Mouse (Mus musculus): Measurements from ENCODE around the gene Usp8.

Usp8 gene

DNA sequence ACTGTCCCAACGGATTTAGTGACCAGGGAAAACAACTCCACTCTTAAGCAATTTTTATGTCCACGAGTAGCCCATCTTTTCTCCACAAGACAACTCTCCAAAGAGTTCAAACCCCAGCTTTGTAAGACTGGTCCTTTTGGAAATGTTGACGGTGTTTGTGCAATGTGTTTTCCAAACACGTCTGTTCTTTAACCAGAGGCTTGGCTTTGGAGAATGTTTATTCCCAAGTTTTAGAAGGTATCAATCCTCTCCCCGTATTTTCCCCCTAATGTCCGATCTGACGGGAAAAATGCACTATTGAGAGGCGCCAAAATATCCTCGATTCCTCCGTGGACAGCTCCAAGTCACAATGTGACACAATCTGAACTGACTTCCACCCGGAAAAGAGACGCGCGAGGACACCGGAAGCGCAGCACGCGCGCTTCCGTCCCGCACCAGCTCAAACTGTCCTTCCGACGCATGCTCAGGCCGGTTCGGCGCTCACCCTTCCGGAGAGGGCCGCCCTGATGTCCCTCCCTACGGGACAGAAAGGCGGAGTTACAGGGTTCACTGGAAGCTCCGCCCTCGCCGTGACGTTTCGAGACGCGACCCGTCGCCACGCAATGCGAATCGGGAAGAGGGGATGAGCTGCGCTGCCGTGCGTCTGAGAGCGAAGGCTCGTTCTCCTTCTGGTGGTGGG, at the start of gene Usp8:
Gene Usp8, plus strand, starts transcription at position 570 of the 679 bp plus-strand sequence.
- peak; percentile 97 for DNase-seq

DNA sequence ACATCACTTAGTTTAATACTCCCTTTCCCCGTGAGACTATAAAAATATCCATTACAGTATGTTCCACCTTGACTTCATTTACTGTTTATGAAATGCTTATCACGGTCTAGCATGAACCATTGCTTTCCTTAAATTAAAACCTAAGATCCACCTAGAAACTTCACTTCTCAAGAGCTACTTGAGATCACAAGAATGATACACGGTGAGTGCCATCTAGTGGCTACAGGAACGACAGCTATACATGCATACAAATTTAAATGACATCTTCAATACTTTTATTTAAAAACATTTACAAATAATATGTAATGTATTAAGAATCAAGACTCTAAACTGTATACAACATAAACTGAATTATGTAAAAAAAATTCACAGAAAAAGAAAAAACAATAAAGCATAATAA, 43.6 kb upstream of the Usp8 start:
- peak; percentile 29 to 36 for DNase-seq

DNA sequence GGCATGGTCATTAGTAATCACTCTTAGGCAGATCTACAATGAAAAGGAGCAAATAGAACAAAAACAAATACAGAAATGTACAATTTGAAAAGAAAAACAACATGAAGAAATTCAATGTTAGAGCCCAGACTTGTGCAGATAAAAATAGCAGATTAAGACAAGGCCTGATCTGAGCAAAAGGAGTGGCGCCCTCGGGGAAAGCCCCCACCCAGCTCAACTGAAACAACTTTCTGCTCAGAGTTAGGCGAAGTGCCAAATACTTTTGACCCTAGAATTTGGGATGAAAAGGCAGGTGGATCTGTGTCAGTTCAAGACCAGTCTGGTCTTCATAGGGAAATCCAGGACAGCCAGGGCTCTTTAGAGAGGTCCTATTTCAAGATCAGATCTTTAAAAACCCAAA, 41.1 kb upstream of the Usp8 start:
- no peak for DNase-seq

DNA sequence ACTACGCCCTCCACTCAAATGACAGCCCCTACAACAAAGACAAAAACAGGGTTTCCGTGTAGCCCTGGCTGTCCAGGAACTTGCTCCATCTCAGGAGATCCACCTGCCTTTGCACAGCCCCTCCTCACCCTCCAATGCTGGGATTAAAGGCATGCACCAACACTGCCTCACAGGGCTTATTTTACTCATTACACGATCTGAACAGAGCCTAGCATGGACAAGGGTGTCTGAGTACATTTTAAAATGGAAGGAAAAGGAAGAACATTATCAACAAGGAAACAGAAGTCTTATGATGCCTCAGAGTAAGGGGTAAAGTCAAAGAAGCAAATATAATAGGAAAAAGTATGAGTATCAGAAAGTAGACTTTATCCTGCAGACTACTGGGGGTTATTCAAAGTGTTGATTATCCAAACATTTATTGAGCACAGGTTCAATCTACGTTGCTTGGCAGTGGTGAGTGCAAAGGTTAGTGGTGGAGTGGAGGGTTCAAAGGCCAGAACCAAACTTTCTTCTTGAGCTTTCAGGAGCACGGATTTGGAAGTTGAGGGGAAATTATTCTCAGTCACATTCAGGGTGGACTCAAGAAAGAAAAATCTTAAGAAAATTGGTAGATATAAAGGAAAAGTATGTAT, 38.4 kb upstream of the Usp8 start:
- DNase-seq: peak; percentile 58 to 70

DNA sequence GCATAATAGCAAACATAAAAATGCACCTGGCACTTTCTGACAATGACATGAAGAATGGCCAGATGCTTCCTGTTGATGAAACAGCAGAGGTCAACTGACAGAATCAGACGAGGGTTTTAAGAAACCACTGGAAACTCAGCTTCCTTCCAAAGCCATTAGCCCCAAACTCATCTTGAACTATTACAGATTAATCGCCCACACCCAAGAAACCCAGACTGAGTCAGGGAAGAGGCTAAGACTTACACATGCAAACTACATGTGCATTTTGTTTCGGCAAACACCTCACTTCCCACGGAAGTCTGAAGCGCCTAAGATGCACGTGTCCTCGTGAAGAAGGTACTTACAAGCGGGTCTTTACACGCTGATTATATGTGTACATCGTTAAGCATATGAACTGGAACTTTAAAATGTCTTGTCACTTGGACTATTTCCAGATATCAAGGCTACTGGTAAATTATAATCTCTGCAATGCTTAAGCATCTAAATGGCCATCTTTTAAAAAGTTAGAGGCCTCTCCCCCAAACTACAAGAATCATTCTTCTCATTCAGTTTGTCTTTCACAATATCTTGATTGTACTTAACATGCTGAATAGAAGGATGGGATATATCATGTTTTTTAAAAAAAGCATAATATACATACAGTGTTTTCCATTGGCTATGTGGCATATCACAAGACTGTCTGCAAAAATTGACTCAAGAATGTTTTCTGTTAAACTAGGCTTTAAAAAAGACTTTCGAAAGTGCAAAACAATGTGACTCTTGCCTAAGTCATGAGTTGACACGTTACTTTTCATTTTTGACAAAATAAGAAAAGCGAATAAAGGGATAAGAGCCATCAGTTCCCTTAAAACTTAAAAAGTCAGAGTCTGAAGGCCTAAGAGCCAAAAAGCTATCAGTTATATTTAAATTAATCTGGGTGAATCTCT, 33.5 kb upstream of the Usp8 start:
- DNase-seq: no peak

DNA sequence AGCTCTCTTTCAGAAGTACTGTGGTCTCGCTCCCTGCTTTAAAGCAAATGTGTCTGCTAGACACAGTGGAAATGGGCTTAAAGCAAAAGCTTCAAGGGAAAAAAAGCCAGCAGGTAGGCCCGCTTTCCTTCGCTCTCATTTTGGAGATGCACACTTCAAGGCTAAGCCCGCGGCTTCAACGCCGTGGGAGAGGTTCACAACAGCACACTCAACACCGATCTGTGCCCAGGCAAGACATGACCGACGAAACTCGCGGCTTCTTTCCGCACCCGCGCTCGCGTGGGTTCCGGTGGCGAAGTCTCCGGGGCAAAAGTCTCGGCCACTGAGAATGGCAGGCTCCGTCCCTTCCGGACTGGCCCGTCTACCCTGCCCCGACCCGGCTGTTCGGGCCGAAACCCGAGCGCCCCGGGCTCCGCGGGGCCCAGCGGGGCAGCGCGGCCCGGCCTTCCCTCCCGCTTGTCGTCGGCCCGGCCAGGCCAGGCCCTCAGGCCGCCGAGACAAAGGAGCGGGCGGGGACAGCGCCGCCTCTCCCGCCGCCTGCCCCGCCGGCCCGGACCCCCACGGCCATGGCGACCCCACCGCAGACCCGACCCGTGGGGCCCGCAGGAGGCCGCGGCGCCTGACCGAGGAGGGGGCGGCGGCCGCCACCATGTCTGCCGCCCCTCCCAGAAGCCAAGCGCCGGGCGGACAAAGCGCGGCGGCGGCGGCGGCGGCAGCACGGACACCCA, 32.5 kb upstream of the Usp8 start:
- DNase-seq: peak in 1 of 2 experiments; percentile 43

DNA sequence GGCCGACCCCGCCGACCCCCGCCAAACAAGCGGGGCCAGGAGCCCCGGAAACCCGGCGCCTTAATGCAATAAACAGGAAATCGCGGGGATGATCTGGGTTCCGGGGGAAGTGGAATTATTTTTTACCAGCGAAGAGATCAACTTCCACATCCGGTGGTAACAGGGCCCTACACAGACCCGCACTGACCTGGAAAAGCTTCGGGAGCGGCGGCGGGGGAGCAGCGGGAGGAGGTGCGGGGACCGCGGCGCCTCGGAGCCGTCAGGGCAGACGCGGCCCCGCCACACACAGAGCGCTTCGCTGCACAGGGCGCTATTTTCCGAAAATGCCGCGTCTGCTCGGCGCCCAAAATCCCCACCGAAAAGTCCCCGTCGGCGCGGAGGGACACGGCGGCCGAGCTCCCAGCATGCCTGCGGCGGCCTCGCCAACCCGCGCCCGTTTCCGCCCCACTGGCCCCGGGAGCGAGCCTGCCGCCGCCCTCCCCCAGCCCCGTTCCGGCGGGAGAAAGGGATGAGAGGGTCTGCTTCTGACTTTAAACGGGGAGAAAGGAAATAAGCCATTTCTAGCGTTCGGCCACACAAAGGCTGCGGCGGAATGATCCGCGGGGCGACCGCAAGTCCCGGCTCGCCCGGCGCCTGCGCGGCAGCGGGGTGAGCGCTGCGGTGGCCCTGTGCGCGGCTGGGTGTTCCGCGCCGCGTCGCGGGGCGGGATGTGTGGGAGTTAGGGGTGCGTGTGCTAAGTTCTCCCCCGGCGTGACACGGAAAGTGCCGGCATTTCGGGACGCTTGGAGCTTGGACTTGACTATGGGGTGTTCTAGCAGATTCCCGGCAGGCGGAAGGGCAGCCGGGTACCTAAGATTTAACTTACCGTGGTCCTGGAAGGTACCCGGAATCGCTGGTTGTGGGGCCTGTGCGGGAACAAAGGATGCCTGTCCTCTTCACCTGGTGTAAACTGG, 31.7 kb upstream of the Usp8 start:
- DNase-seq: peak; percentile 82 to 83

DNA sequence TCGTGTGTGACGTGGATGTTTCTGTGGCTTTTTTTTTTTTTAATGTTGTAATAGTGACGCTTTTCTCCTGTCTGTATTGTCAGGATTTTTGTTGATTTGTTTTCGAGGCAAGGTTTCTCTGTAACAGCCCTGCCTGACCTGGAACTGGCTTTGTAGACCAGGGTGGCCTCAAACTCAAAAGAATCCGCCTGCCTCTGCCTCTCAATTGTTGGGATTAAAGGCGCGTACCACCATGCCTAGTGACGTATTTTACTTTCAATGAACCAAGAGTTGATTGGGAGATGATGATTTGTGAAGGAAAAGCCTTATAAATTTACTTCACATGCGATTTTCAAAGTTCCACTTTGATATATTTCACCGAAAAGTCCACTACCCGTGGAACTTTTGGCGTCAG, 31.0 kb upstream of the Usp8 start, which contains the start of gene Gabpb1:
Gene Gabpb1, minus strand, starts transcription at position 216 of the 394 bp plus-strand sequence.
- no peak for DNase-seq

DNA sequence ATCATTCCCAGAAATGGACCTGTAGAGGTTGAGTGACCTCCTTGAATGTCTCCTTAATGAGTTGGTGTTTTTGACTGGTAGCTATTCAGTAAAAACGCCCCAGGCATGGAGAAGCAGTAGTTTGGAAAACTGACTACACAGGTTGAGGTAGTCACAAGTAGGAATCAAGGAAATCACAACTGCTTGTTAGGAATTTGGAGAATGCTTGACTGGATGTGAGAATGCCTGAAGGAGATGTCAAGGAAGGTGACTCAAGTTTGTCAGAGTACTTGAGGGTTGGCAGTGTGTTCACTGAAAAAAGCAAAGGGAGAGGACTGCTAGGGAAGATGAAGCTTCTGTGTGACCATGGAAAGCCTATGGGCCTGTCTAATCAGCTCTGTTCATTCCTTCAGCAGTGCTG, 29.8 kb upstream of the Usp8 start:
- no peak for DNase-seq

DNA sequence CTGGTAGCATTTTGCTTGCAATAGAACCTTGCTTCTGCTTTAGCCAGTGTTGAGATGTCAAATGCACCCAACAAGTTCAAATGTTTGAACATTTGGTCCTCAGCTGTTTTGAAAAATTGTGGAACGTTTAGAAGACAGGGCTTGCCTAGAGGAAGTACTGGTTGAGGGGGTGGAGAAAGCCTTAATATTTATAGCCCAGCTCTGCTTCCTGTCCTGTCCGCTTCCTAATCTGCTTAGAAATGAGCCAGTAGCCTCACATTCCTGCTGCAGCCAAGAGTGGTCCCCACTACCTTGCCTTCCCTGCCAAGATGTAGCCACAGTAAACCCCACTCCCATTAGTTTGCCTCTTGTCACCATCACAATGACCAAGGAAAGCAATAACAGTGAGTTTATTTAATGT, 24.8 kb upstream of the Usp8 start:
- DNase-seq: peak in 1 of 2 experiments; percentile 21

DNA sequence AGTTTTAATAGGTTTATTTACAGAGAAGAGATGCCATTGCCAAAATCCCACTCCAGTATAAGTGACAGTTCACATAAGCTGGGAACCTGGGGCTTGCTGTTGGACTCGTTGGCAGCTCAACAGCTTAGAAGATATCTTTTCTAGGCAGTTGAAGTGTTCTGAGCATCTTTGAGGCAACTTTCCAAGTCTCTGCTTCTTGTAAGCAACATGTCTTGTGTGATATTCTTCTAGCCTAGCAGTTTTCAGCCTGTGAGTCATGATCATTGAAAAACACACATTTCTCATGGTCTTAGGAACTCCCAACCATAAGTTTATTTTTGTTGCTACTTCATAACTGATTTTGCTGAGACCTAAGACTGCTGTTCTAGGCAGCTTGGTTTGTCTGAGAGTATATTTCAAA, 24.2 kb upstream of the Usp8 start:
- no peak for DNase-seq

DNA sequence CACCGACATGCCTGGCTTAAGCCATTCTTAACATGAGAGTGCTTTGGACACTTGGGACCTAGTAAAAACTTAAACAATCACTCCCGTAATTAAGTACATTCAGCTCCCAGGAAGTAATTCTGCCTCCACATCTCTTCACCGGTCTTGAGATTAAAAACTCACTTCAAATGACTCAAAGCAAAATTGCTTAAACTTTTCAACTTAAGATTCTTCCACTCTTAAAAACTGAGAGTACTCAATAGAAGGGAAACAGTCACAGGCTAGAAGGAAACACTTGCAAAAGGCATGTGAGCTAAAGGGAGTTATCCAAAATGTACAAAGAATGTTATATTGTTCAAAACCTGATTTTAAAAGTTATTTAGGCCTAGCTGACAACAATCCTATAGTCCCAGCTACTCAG, 15.8 kb upstream of the Usp8 start:
- DNase-seq: no peak

DNA sequence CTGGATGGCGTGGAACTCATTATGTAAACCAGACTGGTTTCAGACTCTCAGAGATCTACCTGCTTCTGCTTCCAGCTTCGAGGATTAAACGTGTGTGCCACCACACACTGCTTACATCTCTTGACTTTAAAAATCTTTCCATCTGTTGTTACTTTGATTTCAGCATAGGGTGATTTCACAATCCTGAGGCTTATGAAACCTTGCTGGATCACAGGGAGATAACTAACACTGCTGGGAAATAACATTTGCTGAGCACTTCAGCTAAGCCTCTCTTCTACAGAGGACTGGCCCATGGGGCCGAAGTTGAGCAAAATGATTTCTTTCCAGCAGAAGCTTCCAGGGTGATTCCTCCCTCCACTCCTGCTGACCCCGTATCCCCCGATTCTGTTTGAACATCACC, 11.8 kb upstream of the Usp8 start:
- DNase-seq: no peak

DNA sequence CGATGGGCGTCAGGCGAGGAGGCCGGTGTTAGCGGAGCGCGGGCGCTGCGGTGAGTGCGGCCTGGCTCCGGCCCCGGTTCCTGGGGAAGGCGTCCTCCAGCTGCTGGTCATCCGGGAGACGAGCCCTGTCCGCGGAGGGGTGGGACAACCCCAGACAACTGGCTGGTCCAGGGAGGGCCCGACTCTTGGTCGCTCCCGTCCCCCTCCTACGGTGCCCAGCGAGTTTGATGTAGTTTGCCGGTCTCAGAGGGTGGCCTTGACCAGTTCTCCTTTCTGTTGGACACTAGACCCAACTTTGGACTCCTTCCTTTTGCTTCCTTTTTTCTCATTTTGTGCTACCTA, 281 bp downstream of the Usp8 start:
- no peak for DNase-seq

DNA sequence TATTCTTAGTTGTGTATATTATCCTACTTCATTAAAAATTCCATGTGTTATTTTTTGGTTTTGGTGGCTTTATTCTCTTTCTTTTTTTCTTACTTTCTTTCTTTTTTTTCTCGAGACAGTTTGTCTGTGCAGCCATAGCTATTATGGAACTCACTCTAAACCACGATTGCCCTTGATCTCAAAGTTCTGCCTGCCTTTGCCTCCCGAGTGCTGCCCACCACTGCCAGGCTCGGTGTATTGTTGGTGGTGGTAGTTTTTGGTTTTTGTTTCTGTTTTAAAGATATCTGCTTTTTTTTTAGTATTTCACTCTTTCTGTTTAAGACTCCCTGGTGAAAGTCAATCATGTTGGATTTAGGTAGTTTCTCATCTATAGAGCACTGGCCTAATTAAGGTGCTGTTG, 1.2 kb downstream of the Usp8 start:
- no peak for DNase-seq

DNA sequence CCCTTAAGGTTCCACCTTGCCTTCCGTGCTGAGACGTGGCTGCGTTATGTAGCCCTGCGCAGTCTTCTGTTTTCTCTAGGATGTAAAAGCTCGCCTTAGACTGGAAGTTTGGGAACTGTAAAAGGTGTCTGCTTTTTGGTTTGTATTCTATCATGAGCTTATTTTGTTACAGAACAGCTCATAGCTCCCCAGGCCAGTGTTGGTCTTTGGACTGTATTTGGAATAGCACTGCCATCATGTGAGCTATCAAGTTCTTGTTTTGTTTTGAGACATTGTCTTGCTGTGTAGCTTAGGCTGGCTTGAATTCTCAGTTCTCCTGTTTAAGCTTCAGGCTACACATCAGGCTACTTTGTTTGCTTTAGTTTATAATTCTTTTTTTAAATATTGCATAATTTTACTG, 5.4 kb downstream of the Usp8 start:
- DNase-seq: peak; percentile 40 to 55

DNA sequence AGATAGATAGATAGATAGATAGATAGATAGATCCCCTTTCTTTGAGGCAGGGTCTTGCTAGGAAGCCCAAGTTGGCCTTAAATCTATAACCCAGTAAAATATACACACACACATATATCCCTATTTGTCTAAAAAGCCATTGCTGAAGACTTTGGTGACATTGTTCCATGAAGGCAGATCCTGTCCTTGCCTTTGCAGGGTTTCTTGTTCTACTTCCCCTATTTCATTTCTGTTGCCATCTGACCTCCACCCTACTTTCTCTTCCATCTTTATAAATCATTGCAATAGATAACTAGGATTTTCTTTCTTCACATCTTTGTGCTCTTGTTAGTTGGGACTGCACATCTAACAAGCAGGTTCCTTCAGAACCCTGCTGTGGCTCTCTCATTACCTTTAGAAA, 5.8 kb downstream of the Usp8 start:
- no peak for DNase-seq

DNA sequence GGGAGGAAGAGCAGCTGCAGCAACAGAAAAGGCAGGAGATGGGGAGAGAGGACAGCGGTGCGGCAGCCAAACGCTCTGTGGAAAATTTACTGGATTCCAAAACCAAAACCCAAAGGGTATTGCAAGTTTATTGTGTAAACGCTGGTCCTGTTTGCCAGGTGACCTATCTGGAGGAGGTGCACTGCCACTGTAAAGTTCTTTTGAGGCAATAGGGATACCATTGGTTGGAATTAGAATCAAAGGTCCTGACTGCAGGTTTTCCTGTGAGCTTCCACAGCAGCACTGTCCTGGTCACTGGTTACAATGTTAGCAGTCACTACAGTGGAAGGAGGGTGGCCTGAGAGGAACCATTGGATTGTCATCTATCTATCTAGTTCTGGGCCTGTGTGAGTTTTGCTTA, 22.1 kb downstream of the Usp8 start:
- no peak for DNase-seq

DNA sequence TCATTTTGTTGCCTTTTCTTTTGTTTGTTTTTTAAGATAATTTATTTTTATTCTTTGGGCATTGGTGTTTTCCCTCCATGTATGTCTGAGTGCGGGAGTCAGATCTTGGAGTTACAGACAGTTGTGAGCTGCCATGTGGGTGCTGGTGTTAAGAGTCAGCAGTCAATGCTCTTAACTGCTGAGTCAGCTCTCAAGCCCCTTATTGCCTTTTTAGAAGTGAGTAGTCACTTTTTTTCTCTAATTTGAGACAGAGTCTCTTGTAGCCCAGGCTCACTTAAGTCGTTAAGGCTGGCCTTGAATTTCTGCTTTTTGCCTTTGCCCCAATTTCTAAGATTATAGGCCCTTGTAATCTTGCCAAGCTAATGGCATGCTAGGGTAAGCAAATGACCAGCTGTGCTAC, 23.4 kb downstream of the Usp8 start:
- no peak for DNase-seq

DNA sequence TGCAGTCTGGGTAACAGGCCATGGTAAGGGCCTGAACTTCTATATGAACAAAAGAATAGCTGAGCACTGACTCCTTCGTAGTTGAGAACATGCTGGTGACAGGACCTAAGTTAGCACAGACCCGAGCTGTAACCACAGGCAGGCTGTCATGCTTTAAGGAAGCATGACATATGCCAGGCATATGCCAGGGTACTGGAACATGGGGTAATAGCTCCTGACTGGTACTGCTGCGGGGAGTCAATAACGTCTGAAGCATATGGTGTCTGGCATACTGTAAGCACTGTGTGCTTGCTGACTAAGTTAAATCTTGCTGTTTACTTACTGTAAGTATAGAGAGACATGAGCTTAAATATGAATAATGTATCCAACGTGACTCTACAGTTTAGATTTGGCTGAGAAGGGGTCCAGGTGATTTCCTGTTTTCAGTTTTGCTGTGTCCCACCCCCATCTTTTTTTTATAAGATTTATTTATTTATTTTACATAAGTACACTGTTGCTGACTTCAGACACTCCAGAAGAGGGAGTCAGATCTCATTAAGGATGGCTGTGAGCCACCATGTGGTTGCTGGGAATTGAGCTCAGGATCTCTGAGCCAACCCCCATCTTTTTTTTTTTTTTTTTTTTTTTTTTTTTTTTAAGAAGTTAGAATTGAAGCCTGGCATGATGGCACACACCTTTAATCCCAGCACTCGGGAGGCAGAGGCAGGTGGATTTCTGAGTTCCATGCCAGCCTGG, 28.4 kb downstream of the Usp8 start:
- DNase-seq: no peak

DNA sequence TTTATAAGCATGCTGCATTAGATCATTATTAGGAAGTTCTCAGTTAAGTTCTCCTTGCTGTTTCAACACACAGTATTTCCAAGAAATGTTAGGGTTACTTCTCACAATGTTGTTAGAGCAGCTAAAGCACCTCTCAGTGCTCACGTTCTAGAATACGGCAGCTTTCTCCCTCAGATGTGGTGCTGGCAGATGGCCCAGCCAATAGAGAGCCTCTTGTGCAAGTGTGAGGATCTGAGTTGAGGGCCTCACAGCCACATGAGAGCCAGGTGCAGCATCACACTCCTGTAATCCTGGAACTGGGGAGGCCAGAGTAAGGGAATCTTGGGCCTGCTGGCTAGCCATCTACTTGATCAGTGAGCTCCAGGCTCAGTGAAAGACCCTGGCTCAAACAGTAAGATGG, 33.2 kb downstream of the Usp8 start:
- DNase-seq: no peak

All from kidney, adult 8-10 months (tissue).